Mouse (Mus musculus) gastrocnemius, adult 18-20 months (tissue): ENCODE measurements around the gene Fam163a. TPM values are rescaled to one million over a fixed set of nuclear protein-coding genes. Genes with fewer than 3 reads are reported as not detected.

Experiments used
- DNase-seq: peaks from one replicate; pipeline ENCODE4 v3.0.0; 2021; ENCODE audit warnings: low spot score
- total RNA-seq, 2 experiments: library from RNA; stranded (reverse); gene quantifications; 2 replicates each; pipeline ENCODE4 v1.2.3; 2021

Fam163a gene
- total RNA-seq, 2 experiments from 2014 or later, result not detected

- no peak for DNase-seq
These were observed 2.2 kb downstream of the Fam163a start for GRCm38 (mm10) chr1:156202661-156203060.

GRCm38 (mm10) chr1:156201069-156201468 lies 3.8 kb downstream of the Fam163a start:
- DNase-seq, result no peak

DNA sequence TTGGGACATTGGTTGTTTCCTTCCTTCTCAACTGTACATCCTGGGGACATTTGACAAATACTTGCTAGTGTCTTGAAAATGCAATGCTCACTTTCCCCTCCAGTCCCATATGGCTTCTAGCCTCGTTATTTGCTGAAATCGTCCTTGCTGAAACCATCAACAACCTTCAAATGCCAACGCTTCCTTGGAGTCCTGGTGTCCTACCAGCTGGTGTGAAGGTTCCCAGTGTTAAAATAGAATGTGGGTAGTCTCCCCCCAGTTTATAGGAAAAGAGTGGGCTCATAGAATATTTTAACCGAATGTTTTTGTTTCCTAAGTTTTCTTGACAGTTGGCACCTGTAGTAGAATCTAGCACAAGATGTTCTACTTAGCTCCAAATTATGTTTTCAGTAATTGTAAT lies 7.2 kb downstream of the Fam163a start:
- no peak for DNase-seq

DNA sequence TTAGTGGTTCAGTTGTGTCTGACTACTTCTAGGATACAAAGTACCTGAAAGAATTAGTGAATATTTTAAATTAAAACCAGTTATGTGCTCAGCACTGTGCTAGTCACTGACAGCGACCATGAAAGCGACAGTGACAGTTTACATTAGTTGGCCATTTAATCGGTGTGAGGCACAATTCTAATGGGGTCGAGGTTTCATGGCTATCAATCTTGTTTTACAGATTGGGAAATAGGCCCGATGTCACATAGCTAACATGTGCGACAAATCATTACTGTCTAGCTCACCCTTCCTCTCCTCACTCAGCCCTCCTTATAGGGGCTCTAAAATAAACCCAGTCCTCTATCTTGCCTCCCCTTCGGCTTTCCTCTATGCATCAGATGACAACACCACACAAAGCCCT lies 11.5 kb downstream of the Fam163a start:
- no peak for DNase-seq

GRCm38 (mm10) chr1:156192853-156193252 lies 12.0 kb downstream of the Fam163a start:
- DNase-seq, result no peak

DNA sequence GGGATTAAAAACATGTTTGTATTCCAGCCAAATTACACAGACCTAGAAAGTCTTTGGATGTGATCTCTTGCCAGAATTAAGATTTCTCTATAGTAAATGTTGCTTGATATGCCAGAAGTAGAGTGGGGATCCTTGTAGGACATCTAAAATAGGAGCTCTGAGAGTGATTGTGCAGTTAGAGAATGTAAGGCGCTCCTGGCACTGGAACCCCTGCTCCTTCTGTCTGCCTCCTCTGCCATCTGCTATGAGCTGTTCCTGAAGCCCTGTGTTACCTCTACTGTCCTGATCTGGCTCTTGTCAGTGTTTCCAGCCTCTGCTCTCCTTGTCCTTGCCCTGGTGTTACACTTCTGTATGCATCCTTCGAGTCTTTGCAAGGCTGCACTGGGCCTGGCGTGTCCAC lies 18.2 kb downstream of the Fam163a start:
- DNase-seq, result no peak

DNA sequence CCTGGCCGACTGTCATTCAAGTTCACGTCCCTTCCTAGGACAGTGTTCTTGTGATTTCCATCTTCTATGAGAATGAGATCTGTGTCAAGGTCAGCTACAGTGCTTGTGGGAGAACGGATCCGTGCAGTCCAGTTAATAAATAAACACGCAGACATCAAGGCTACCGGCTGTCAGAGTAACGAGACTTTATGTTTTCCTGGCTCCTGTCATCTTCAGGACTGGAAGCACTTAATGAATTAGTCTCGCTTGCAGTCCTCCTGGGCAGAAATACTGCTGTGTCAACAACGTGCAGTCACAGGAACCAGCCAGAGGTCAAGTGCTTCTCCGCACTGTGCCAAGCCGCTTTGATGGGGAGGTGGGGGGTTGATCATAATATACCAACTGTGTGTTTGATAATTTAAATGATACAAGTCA lies 20.7 kb downstream of the Fam163a start:
- DNase-seq, result no peak

DNA sequence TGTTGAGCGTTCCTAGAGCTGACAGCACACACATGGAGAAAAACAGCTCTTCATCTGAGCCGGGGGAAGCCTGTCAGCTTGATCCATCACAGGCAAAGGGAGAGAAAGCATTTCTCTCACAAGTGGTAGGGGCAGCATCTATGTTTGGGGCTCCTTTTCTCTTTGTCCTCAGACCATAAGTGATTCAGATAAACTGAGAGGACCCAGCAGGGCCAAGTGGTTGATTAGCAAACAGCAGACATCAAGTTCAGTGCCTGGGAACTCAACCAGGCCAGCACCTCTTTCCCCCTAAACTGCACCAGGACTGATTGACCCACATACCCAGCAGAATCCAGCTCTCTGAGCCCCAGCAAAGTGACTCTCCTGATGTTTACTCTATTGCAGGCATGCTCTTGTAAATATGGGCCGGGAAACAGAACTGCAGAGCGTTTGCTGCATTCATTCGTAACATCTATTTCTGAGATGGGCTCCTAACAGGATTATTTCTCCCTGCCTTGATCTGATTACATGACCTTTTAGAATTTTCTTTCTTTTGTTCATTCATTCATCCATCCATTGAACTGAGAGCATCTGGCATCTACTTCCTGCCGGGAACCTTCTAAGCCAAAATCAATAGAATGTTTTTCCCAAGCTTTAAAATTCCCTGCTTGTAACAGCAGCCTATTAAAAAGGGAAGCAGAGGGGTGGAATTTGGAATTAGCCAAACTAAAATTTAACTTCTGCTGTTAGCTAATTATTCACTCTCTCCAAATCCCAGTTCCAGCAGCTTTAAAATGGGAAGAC lies 21.5 kb downstream of the Fam163a start:
- DNase-seq, result no peak

DNA sequence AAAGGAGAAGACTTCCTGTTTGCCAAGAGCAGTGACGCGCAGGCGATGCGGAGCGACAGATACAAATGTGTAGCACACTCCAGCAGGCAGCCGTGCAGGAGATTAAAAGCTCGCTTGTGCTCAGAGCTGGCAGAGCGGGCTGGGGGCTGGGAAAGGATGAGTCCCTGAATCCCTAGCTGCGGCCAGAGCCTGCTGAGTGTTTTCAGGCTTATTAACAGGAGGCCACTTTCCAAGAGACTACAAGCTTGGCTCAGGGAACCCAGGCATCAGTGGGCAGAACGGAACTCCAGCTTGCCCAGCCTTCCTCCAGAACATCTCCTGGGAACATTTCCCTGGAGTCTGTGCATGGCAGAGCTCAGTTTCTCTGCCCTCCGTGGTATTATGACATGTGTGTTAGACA lies 25.0 kb downstream of the Fam163a start:
- DNase-seq, result no peak

DNA sequence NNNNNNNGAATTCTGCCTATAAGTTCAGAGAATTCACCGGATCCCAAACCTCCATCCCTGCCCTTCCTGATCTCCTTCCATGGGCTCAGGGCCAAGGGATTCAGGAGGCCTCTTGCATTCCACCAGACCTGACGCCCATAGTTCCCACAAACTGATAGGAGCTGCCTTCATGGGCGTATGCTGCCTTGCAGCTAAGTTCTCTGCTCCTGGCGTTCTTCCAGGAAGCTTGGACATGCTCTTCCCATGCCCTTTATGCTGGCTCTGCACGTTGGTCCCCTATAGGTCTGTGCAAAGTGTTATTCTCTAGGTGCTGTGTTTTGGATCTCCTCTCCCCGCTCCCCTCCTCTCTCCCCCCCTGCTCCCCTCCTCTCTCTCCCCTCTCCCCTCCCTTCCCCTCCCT lies 36.1 kb downstream of the Fam163a start:
- DNase-seq, result no peak

DNA sequence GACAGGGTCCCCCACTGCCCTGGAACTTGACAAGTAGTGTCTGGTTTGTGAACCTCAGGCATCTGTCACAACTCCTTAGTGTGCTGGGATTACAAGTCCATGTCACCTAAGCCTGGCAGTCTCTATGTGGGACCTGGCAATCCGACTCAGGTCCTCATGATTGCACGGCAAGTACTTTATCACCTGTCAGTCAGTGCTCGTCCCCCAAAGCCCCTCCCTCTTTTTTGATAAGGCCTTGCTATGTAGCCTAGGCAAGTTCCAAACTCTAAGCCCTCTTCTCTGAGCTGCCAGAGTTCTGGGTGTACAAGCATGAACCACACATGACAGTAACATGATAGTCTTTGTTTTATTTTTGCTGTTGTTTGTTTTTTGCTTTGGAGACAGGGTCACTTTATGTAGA lies 88.1 kb downstream of the Fam163a start:
- no peak for DNase-seq

DNA sequence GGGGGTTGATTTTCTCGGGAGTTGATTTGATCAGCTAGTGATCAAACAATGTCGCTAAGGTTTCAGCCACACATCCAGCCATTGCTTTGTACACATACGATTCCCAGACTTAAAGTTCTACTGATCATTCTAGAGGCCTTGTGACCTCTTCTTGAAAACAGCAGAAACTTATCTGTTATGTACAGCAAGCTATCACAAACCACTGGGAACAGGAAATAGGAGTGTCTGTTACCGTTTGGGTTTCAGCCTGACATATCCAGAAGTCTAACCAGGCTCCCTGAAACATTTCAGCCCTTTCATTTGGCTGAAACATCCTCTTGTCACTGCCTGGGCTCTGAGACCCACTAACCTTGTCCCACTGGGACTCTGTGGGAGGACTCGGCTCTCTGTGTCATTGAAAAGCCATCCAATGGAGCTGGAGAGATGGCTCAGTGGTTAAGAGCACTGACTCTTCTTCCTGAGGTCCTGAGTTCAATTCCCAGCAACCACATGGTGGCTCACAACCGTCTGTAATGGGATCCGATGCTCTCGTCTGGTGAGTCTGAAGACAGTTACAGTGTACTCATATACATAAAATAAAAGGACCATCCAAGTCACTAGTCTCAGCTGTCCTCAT lies 90.8 kb downstream of the Fam163a start:
- no peak for DNase-seq

DNA sequence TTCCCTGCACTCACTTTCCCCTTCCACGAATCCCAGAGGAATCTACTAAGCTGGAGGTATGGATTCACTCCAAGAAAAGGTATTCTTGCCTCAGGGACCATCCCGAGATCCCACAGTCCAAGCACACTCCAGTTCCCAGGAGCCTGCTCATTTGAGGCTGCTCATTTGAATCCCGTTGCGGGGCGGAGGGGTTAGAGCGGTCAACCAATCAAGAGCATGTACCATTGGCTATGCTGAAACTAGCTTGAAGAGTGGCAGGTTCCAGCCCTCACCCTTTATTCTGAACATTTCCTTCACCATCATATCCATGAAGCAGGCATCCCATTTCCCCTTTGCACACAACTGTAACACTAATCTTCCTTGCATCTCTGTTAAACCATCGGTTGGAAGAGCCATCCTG lies 92.7 kb downstream of the Fam163a start:
- no peak for DNase-seq

- no peak for DNase-seq
These were observed 93.1 kb downstream of the Fam163a start for GRCm38 (mm10) chr1:156111728-156112127.

GRCm38 (mm10) chr1:156111090-156111489 lies 93.7 kb downstream of the Fam163a start:
- no peak for DNase-seq

DNA sequence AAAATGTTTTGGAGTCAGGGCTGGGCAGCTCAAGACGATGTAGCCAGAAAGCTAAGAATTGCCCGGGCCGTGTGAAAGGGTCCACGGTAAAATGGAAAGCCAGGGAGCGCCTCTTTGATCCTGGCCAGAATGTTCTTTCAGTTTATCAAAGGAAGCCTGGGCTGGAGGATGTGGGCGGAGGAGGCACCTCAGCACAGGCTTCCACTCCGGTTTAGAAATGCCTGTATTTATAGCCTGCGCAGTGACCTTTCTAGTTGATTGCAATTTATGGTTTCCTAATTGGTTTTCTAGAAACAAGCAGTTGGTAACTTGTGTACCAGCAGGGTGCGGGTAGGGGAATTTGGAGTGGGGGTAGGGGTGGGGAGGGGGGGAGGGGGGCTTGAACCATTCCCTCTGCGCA lies 96.4 kb downstream of the Fam163a start:
- no peak for DNase-seq

GRCm38 (mm10) chr1:156107424-156107823 lies 97.4 kb downstream of the Fam163a start:
- DNase-seq, result no peak

- no peak for DNase-seq
These were observed 99.4 kb downstream of the Fam163a start for GRCm38 (mm10) chr1:156105381-156105780.

GRCm38 (mm10) chr1:156103763-156104162 lies 101.1 kb downstream of the Fam163a start:
- no peak for DNase-seq

DNA sequence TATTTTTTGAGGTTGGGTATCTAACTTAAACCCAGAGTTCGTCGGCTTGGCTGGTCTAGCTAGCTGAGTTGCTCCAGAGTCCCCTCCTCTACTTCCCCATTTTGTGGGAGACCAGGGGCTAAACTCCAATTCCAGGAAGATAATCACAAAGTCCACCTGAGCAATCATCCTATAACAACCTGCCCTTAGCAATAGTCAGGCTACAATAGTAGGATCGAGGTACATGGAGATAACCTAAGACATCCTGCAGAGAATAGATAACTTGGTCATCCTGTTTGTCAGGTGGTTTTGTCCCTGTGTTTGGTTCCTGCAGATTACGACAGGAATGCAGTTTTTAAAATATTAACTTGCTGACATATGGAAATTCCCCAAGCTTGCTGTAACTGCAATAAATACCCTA lies 113.0 kb downstream of the Fam163a start:
- no peak for DNase-seq

GRCm38 (mm10) chr1:156090042-156090441 lies 114.8 kb downstream of the Fam163a start:
- no peak for DNase-seq

DNA sequence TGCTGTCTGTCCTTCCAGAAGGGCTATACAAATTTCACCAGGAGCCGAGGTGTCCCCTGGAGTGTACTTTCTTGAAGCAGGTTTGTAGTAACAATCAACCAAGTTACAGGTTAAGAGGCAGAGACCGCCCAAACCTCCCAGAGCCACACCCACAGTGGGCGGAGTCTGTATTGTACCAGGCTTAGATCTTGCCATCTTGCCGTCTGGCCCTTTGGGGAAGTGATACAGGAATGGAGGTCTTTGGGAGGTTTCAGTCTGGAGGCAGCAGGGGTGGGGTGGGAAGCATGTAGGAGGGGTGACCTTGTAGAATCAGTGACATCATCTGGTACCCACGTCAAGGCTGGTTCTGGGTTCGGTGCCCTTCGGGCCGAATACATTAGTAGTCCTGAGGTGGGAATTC lies 115.3 kb downstream of the Fam163a start:
- DNase-seq, result no peak

DNA sequence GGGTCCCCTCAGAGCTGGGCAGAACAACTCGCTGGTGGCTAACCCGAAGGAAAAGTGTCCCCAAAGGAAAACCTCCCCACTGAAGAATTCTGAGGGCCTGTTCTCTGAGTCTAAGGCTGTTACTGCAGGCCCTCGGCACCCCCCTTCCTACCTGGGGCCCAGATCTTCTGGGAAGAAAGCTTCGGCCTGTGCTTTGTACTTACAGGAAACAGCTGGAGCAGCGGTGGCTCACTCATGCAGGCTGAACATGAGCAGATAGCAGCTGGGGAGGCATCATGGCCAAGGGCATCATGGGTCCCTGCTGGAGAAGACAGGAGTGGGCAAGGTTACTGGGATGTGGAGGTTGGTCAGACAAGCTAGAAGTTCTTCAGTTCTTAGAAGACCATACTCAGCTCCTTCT lies 117.2 kb downstream of the Fam163a start:
- no peak for DNase-seq
